Mouse (Mus musculus) neural tube, embryonic 15.5 days (tissue): ENCODE data around the gene Dnm2. TPM values are rescaled to one million over a fixed set of nuclear protein-coding genes. Genes with fewer than 3 reads are reported as not detected.

Experiments
- ATAC-seq: fragments of 200-750 bp; cut with Nextera tagmentation; 2 replicates; pipeline ENCODE4 v1.8.0; 2017; ENCODE audit warnings: mild to moderate bottlenecking, moderate TSS enrichment, moderate library complexity; ENCODE audit not compliant: low FRiP score
- H3K27ac ChIP-seq: fragments of 300-500 bp; sonication (generic); replicated peaks from 2 replicates; pipeline ENCODE4 v1.5.1; 2015; ENCODE audit warnings: mild to moderate bottlenecking, inconsistent platforms
- H3K27me3 ChIP-seq: fragments of 300-500 bp; sonication (generic); replicated peaks from 2 replicates; pipeline ENCODE4 v1.6.1; 2015; ENCODE audit warnings: inconsistent platforms
- H3K36me3 ChIP-seq: fragments of 300-500 bp; sonication (generic); 2 replicates; pipeline ENCODE4 v1.6.1; 2015; ENCODE audit warnings: inconsistent platforms
- H3K4me1 ChIP-seq: fragments of 300-500 bp; sonication (generic); 2 replicates; pipeline ENCODE4 v1.6.1; 2015; ENCODE audit warnings: inconsistent platforms
- H3K4me2 ChIP-seq: fragments of 300-500 bp; sonication (generic); 2 replicates; pipeline ENCODE4 v1.6.1; 2015; ENCODE audit warnings: inconsistent platforms, mild to moderate bottlenecking, moderate library complexity
- H3K4me3 ChIP-seq: fragments of 300-500 bp; sonication (generic); replicated peaks from 2 replicates; pipeline ENCODE4 v1.5.1; 2015; ENCODE audit warnings: mild to moderate bottlenecking, inconsistent platforms
- H3K9ac ChIP-seq: fragments of 300-500 bp; sonication (generic); replicated peaks from 2 replicates; pipeline ENCODE4 v1.6.1; 2015; ENCODE audit warnings: mild to moderate bottlenecking, inconsistent platforms
- H3K9me3 ChIP-seq: fragments of 300-500 bp; sonication (generic); replicated peaks from 2 replicates; pipeline ENCODE4 v1.6.1; 2016; ENCODE audit warnings: inconsistent platforms
- WGBS: fragments of 180-500 bp; shearing (Covaris S2); methylation state at CpG from one replicate; pipeline ENCODE4 v1.1.7; 2015; ENCODE audit warnings: mixed read lengths; 5-methylcytosine and 5-hydroxymethylcytosine counted together
- polyA plus RNA-seq: library from polyadenylated mRNA; unstranded; fragments of >200 nt; fragmentation: Nextera tagmentation; extraction: Ambion mirVana; gene quantifications from 2 replicates; pipeline ENCODE4 v1.2.1, GENCODE M21; 2015

The Dnm2 gene
- polyA plus RNA-seq, result 58.5 and 63.7 TPM in 2 replicates

- under 1% methylated on average over 82 of the region's 82 CpGs for WGBS
- peak; percentile 98 for ATAC-seq
Observed at GRCm38 (mm10) chr9:21424631-21425555, at the start of gene Dnm2. Gene Dnm2, plus strand, starts transcription at chr9:21424908.

GRCm38 (mm10) chr9:21379195-21379594, 45.5 kb upstream of the Dnm2 start:
- Histone ChIP-seq H3K9ac (no peak overlapping the region), H3K36me3 (no peaks in the 10 kb centered on the region; the same call in 1 of the 2 replicates), H3K4me3 (no peak overlapping the region), H3K4me2 (no peak overlapping the region), H3K4me1 (peaks cover 52% of the 10 kb centered on the region), H3K27ac (no peak overlapping the region), H3K9me3 (no peaks in the 10 kb centered on the region), H3K27me3 (no peaks in the 10 kb centered on the region)
- WGBS, result 75% methylated on average over 3 of the region's 3 CpGs
- ATAC-seq, result no peak

More at GRCm38 (mm10) chr9:21424631-21425555, at the start of gene Dnm2:
- Histone ChIP-seq H3K4me1 (peaks cover 48% of the 10 kb centered on the region), H3K4me3 (peak within 1 kb of the TSS; percentile 97), H3K4me2 (peak within 1 kb of the TSS; percentile 84), H3K27me3 (no peaks in the 10 kb centered on the region), H3K36me3 (peaks cover 16% of the 10 kb centered on the region), H3K9ac (peak within 1 kb of the TSS; percentile 80), H3K9me3 (no peaks in the 10 kb centered on the region), H3K27ac (peak within 1 kb of the TSS; percentile 87)

- H3K27ac ChIP-seq, result no peak overlapping the region
- H3K4me1 ChIP-seq, result peaks cover 52% of the 10 kb centered on the region
- no peaks in the 10 kb centered on the region for H3K27me3 ChIP-seq
- no peak for ATAC-seq
- no peaks in the 10 kb centered on the region for H3K9me3 ChIP-seq
- no peaks in the 10 kb centered on the region; the same call in 1 of the 2 replicates for H3K36me3 ChIP-seq
- no peak overlapping the region for H3K4me2 ChIP-seq
- H3K9ac ChIP-seq, result no peak overlapping the region
- no peak overlapping the region for H3K4me3 ChIP-seq
Observed at GRCm38 (mm10) chr9:21380868-21381267, 43.8 kb upstream of the Dnm2 start.

- Histone ChIP-seq H3K4me1 (peaks cover 33% of the 10 kb centered on the region), H3K9ac (no peak overlapping the region), H3K27me3 (no peaks in the 10 kb centered on the region), H3K4me3 (no peak overlapping the region), H3K36me3 (peaks cover 11% of the 10 kb centered on the region), H3K27ac (no peak overlapping the region), H3K4me2 (no peak overlapping the region), H3K9me3 (no peaks in the 10 kb centered on the region)
- ATAC-seq, result no peak
Observed at GRCm38 (mm10) chr9:21383966-21384365, 40.7 kb upstream of the Dnm2 start.

- no peak overlapping the region for H3K4me2 ChIP-seq
- H3K4me3 ChIP-seq, result no peak overlapping the region
- no peaks in the 10 kb centered on the region for H3K9me3 ChIP-seq
- WGBS, result 89% methylated on average over 10 of the region's 10 CpGs
- peaks cover 89% of the 10 kb centered on the region for H3K36me3 ChIP-seq
- no peaks in the 10 kb centered on the region for H3K27me3 ChIP-seq
- no peak overlapping the region for H3K27ac ChIP-seq
- ATAC-seq, result no peak
- H3K9ac ChIP-seq, result no peak overlapping the region
- no peaks in the 10 kb centered on the region for H3K4me1 ChIP-seq
Observed at GRCm38 (mm10) chr9:21392646-21393175, 32.0 kb upstream of the Dnm2 start.

GRCm38 (mm10) chr9:21395692-21396091, 29.0 kb upstream of the Dnm2 start:
- H3K4me2 ChIP-seq, result no peak overlapping the region
- no peak overlapping the region for H3K9ac ChIP-seq
- peaks cover 96% of the 10 kb centered on the region for H3K36me3 ChIP-seq
- no peak overlapping the region for H3K4me3 ChIP-seq
- ATAC-seq, result no peak
- H3K4me1 ChIP-seq, result no peaks in the 10 kb centered on the region
- no peak overlapping the region for H3K27ac ChIP-seq
- no peaks in the 10 kb centered on the region for H3K27me3 ChIP-seq
- no peaks in the 10 kb centered on the region for H3K9me3 ChIP-seq
- 90% methylated on average over 3 of the region's 3 CpGs for WGBS

GRCm38 (mm10) chr9:21397170-21397569, 27.5 kb upstream of the Dnm2 start:
- Histone ChIP-seq H3K9me3 (no peaks in the 10 kb centered on the region), H3K36me3 (peaks cover 96% of the 10 kb centered on the region), H3K27ac (no peak overlapping the region), H3K4me3 (no peak overlapping the region), H3K9ac (no peak overlapping the region), H3K4me2 (no peak overlapping the region), H3K27me3 (no peaks in the 10 kb centered on the region), H3K4me1 (no peaks in the 10 kb centered on the region)
- WGBS, result 96% methylated on average over 3 of the region's 3 CpGs
- no peak for ATAC-seq

GRCm38 (mm10) chr9:21401042-21401441, 23.7 kb upstream of the Dnm2 start:
- Histone ChIP-seq H3K9ac (no peak overlapping the region), H3K27me3 (no peaks in the 10 kb centered on the region), H3K4me1 (no peaks in the 10 kb centered on the region), H3K9me3 (no peaks in the 10 kb centered on the region), H3K36me3 (peaks cover 95% of the 10 kb centered on the region), H3K4me3 (no peak overlapping the region), H3K4me2 (no peak overlapping the region), H3K27ac (no peak overlapping the region)
- 94% methylated on average over 9 of the region's 9 CpGs for WGBS
- ATAC-seq, result no peak

- Histone ChIP-seq H3K27me3 (no peaks in the 10 kb centered on the region), H3K4me2 (no peak overlapping the region), H3K4me3 (no peak overlapping the region), H3K36me3 (peaks cover 90% of the 10 kb centered on the region), H3K4me1 (peaks cover 3% of the 10 kb centered on the region; the same call in 1 of the 2 replicates), H3K9ac (no peak overlapping the region), H3K27ac (no peak overlapping the region), H3K9me3 (no peaks in the 10 kb centered on the region)
- ATAC-seq, result no peak
- WGBS, result 86% methylated on average over 11 of the region's 11 CpGs
Observed at GRCm38 (mm10) chr9:21402764-21403253, 21.9 kb upstream of the Dnm2 start.

GRCm38 (mm10) chr9:21403745-21404144, 21.0 kb upstream of the Dnm2 start:
- peaks cover 12% of the 10 kb centered on the region; the same call in 1 of the 2 replicates for H3K4me1 ChIP-seq
- no peaks in the 10 kb centered on the region for H3K27me3 ChIP-seq
- peaks cover 81% of the 10 kb centered on the region for H3K36me3 ChIP-seq
- H3K9ac ChIP-seq, result no peak overlapping the region
- H3K9me3 ChIP-seq, result no peaks in the 10 kb centered on the region
- no peak overlapping the region for H3K4me2 ChIP-seq
- no peak overlapping the region for H3K4me3 ChIP-seq
- 94% methylated on average over 5 of the region's 5 CpGs for WGBS
- ATAC-seq, result no peak
- H3K27ac ChIP-seq, result no peak overlapping the region

GRCm38 (mm10) chr9:21405525-21405924, 19.2 kb upstream of the Dnm2 start:
- H3K4me3 ChIP-seq, result no peak overlapping the region
- H3K4me2 ChIP-seq, result no peak overlapping the region
- H3K27ac ChIP-seq, result no peak overlapping the region
- peaks cover 63% of the 10 kb centered on the region for H3K36me3 ChIP-seq
- no peak overlapping the region for H3K9ac ChIP-seq
- WGBS, result 80% methylated on average over 4 of the region's 4 CpGs
- no peaks in the 10 kb centered on the region for H3K9me3 ChIP-seq
- H3K27me3 ChIP-seq, result no peaks in the 10 kb centered on the region
- H3K4me1 ChIP-seq, result peaks cover 15% of the 10 kb centered on the region; the same call in 1 of the 2 replicates
- no peak for ATAC-seq

GRCm38 (mm10) chr9:21407951-21408350, 16.8 kb upstream of the Dnm2 start:
- H3K27ac ChIP-seq, result peak overlapping the region; percentile 45; the same call in 1 of the 2 replicates

More at GRCm38 (mm10) chr9:21407951-21408350, 16.8 kb upstream of the Dnm2 start:
- ATAC-seq, result no peak
- no peak overlapping the region for H3K4me3 ChIP-seq
- WGBS, result 4% methylated on average over 4 of the region's 4 CpGs
- peaks cover 30% of the 10 kb centered on the region for H3K4me1 ChIP-seq
- H3K27me3 ChIP-seq, result no peaks in the 10 kb centered on the region
- no peak overlapping the region for H3K9ac ChIP-seq
- H3K36me3 ChIP-seq, result peaks cover 40% of the 10 kb centered on the region
- no peak overlapping the region for H3K4me2 ChIP-seq
- H3K9me3 ChIP-seq, result no peaks in the 10 kb centered on the region
